Mouse (Mus musculus) G1E (cell line): ENCODE data around the gene Desi1. TPM values are rescaled to one million over a fixed set of nuclear protein-coding genes. Genes with fewer than 3 reads are reported as not detected.

Experiments used
- ATAC-seq: 2 replicates; pipeline ENCODE4 v1.8.0; 2016; ENCODE audit warnings: mild to moderate bottlenecking; ENCODE audit not compliant: insufficient number of reproducible peaks, poor library complexity, low FRiP score, severe bottlenecking; ENCODE audit errors: extremely low read depth
- DNase-seq: peaks from one replicate; pipeline ENCODE4 v3.0.0; 2012; ENCODE audit warnings: low spot score
- H3K27me3 ChIP-seq: 2 replicates; pipeline ENCODE4 v1.6.1; 2012; ENCODE audit warnings: mild to moderate bottlenecking, low read length, inconsistent platforms; ENCODE audit not compliant: insufficient read depth
- H3K36me3 ChIP-seq: replicated peaks from 2 replicates; pipeline ENCODE3; 2012; ENCODE audit warnings: mild to moderate bottlenecking, inconsistent platforms
- H3K4me1 ChIP-seq: 2 replicates; pipeline ENCODE4 v1.6.1; 2012; ENCODE audit warnings: low read depth, low read length, inconsistent platforms, mixed read lengths; ENCODE audit not compliant: insufficient read depth
- H3K4me3 ChIP-seq: 2 replicates; pipeline ENCODE4 v1.5.1; 2012; ENCODE audit warnings: low read depth, mild to moderate bottlenecking, inconsistent platforms, low read length, moderate library complexity, mixed read lengths
- H3K9me3 ChIP-seq: replicated peaks from 2 replicates; pipeline ENCODE4 v1.6.1; 2012; ENCODE audit warnings: inconsistent platforms
- CTCF ChIP-seq: IDR thresholded peaks from 2 replicates; pipeline ENCODE4 v1.5.1; 2012; ENCODE audit warnings: low read depth, low read length, inconsistent platforms, mixed read lengths
- GATA1 ChIP-seq: IDR thresholded peaks from 2 replicates; pipeline ENCODE4 v1.6.1; 2012; ENCODE audit warnings: borderline replicate concordance, low read length, inconsistent platforms, mixed read lengths
- GATA2 ChIP-seq: IDR thresholded peaks from 2 replicates; pipeline ENCODE4 v1.6.1; 2012; ENCODE audit warnings: low read depth, low read length, inconsistent platforms, borderline replicate concordance
- POLR2AphosphoS5 ChIP-seq: IDR thresholded peaks from 2 replicates; pipeline ENCODE4 v1.6.1; 2012; ENCODE audit warnings: low read depth, low read length, inconsistent platforms; ENCODE audit not compliant: insufficient replicate concordance
- TAL1 ChIP-seq: conservative IDR thresholded peaks from 2 replicates; pipeline ENCODE4 v1.6.1; 2012; ENCODE audit warnings: low read depth, low read length, inconsistent platforms, mixed read lengths
- polyA plus RNA-seq: library from polyadenylated mRNA; stranded (reverse); fragments of >175 nt; gene quantifications from 2 replicates; pipeline ENCODE4 v1.2.3, GENCODE M21; 2012
- total RNA-seq, 2 experiments: library from RNA; stranded (forward) in 1 of 2; stranded (reverse) in 1 of 2; fragments of 200-1000 nt in 1 of 2; fragments of >200 nt in 1 of 2; fragmentation: Nextera tagmentation in 1 of 2; gene quantifications; 2 replicates each; pipeline ENCODE4 v1.2.3; 2014 to 2017

Desi1 gene
- total and polyA plus RNA-seq, 3 experiments: 6.1 to 60.0 (median 38.2) TPM

- TF ChIP-seq GATA2 (no peak), CTCF (no peak), GATA1 (no peak), POLR2AphosphoS5 (no peak), TAL1 (no peak)
- H3K36me3 ChIP-seq: peaks cover 46% of the 10 kb centered on the region
- no peaks in the 10 kb centered on the region for H3K27me3 ChIP-seq
- H3K9me3 ChIP-seq: no peaks in the 10 kb centered on the region
- H3K4me1 ChIP-seq: peaks cover 39% of the 10 kb centered on the region
- H3K4me3 ChIP-seq: peak overlapping the region; percentile 96
- ATAC-seq (no peak), DNase-seq (peak; percentile 58)
These were observed 18.1 kb downstream of the Desi1 start for GRCm38 (mm10) chr15:82015392-82016100.

GRCm38 (mm10) chr15:82014745-82015391 is 18.8 kb downstream of the Desi1 start:
- H3K4me3 ChIP-seq: peak overlapping the region; percentile 96
- no peak for DNase-seq
- peaks cover 39% of the 10 kb centered on the region for H3K4me1 ChIP-seq
- no peaks in the 10 kb centered on the region for H3K9me3 ChIP-seq
- H3K27me3 ChIP-seq: no peaks in the 10 kb centered on the region
- TF ChIP-seq POLR2AphosphoS5 (no peak), CTCF (no peak), TAL1 (no peak), GATA1 (no peak), GATA2 (no peak)
- peaks cover 41% of the 10 kb centered on the region for H3K36me3 ChIP-seq
- no peak for ATAC-seq

GRCm38 (mm10) chr15:82011947-82012346 is 21.7 kb downstream of the Desi1 start:
- Histone ChIP-seq H3K4me3 (no peak overlapping the region), H3K36me3 (peaks cover 53% of the 10 kb centered on the region), H3K27me3 (no peaks in the 10 kb centered on the region), H3K9me3 (no peaks in the 10 kb centered on the region), H3K4me1 (peaks cover 27% of the 10 kb centered on the region)
- DNase-seq: no peak
- TF ChIP-seq GATA1 (no peak), GATA2 (no peak), POLR2AphosphoS5 (no peak), TAL1 (no peak)
- no peak for ATAC-seq

DNA sequence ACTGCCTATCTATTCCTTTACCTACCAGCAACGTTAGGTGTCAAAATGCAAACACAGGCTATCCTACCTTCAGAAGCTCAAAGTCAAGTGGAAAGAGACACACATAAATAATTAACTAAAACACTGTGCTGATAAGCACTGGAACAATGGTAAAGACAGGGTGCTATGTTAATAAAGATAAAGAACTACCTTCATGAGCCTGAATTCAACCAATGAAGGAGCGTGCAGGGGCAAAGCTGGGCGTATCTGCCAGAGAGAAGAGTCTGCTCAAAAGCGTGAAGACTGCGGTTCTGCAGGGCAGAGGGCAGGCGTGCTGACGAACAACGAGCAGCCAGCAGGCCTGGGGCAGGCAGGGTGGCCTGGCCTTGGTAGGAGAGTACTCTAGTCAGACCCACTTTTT is 29.4 kb downstream of the Desi1 start:
- H3K27me3 ChIP-seq: no peaks in the 10 kb centered on the region
- H3K9me3 ChIP-seq: no peaks in the 10 kb centered on the region
- no peak for DNase-seq
- H3K36me3 ChIP-seq: peaks cover 92% of the 10 kb centered on the region
- TF ChIP-seq CTCF (no peak), GATA1 (no peak), TAL1 (no peak), GATA2 (no peak), POLR2AphosphoS5 (no peak)
- H3K4me1 ChIP-seq: peaks cover 3% of the 10 kb centered on the region; the same call in 1 of the 2 replicates
- ATAC-seq: no peak
- H3K4me3 ChIP-seq: no peak overlapping the region

GRCm38 (mm10) chr15:81993992-81994391 is 39.7 kb downstream of the Desi1 start:
- Histone ChIP-seq H3K9me3 (peaks cover 4% of the 10 kb centered on the region; the same call in 1 of the 2 replicates), H3K4me1 (peaks cover 18% of the 10 kb centered on the region), H3K36me3 (peaks cover 72% of the 10 kb centered on the region), H3K4me3 (no peak overlapping the region), H3K27me3 (no peaks in the 10 kb centered on the region)
- ATAC-seq: no peak
- DNase-seq: no peak
- TF ChIP-seq POLR2AphosphoS5: no peak
- no peak for TF ChIP-seq GATA1
- no peak for TF ChIP-seq CTCF
- no peak for TF ChIP-seq TAL1
- TF ChIP-seq GATA2: no peak

- Histone ChIP-seq H3K9me3 (peaks cover 4% of the 10 kb centered on the region; the same call in 1 of the 2 replicates), H3K4me1 (peaks cover 18% of the 10 kb centered on the region), H3K36me3 (peaks cover 39% of the 10 kb centered on the region), H3K4me3 (peak overlapping the region; percentile 20; the same call in 1 of the 2 replicates), H3K27me3 (0 out of 2 replicates have a peak, but pooled peaks cover 2% of the 10 kb centered on the region)
- no peak for DNase-seq
- ATAC-seq: peak; percentile 57
- no peak for TF ChIP-seq GATA2
- TF ChIP-seq TAL1: no peak
- TF ChIP-seq GATA1: no peak
- TF ChIP-seq POLR2AphosphoS5: no peak
- TF ChIP-seq CTCF: no peak
These were observed 43.1 kb downstream of the Desi1 start for GRCm38 (mm10) chr15:81990549-81990948.
